Mouse (Mus musculus) 3134 (cell line): ENCODE measurements around the gene Fndc3b.

Experiments used
- DNase-seq: peaks from one replicate; pipeline ENCODE4 v3.0.0-alpha.2; 2011; ENCODE audit warnings: low spot score; ENCODE audit not compliant: insufficient read length; ENCODE audit errors: extremely low read depth

Gene Fndc3b

DNA sequence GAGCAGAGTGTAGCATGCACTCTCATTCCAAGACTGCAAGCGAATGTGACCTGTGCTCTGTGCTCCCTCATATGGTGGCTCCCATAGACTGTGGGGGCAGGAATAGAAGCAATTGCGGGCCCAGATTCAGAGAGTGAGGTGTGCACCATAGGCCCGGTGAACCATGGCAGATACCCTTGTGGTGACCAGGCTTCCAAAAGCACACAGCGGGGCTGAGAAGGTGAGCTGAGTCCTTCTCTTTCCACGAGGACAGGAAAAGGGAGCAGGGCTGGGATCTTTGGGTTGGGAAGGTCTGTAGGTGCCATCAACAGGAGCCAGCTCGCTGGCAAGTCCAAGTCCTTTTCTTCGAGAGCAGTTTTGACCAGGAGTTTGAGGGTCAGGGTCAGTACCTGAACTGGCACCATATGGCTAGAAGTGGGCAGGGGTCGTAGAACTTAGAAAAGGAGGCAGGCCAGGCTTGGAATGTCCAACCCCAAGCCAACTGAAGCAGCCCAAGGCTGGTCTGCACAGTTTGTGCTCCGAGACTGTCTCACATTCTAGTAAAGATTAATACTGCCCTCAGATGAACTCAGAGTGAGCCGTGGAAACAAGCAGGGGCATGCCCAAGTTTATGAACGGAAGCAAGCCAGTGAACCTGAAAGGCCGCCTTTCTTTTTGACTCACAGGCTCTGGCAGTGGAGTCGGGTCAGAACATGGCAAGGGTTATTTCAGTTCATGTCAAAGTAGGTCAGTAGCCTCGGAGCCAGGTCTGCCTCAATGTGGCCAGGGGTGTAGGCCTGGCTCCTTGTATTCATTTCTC is 237.1 kb downstream of the Fndc3b start:
- DNase-seq = no peak

DNA sequence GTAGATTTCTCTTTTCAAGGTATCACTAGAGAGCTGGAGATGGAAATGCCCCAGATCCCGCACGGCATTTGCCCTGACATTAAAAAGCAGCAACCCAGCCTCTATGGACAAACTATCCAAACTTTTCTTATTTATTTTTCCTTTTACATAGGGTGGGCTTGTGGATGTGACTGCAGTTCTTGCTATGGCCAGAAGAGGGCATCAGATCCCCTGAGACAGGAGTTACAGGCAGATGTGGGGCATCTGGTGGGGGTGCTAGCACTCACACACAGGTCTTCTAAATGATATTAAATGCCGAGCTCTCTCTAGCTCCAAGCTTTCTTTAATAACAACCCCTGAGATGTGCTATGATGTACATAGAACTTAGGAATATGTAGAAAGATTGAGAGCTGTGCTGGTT is 238.3 kb downstream of the Fndc3b start:
- no peak for DNase-seq

DNA sequence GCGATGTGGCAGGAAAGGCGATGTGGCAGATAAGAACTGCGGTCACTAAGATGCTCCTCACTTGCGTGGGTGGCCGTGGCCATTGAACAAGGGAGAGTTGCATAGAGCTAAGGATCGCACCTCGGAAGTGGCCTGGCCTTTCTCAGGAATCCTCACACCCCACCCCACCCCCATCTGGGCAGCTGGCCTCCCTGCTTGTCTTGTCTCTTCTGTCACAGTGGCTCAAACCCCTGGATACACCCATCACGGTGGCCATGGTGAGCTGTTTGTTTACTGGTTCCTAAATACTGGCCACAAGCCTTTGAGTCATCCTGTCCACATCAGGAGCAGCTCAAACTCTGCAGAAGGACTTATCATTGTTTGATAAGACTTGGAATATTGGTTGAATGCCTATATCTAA is 240.3 kb downstream of the Fndc3b start:
- DNase-seq = no peak

DNA sequence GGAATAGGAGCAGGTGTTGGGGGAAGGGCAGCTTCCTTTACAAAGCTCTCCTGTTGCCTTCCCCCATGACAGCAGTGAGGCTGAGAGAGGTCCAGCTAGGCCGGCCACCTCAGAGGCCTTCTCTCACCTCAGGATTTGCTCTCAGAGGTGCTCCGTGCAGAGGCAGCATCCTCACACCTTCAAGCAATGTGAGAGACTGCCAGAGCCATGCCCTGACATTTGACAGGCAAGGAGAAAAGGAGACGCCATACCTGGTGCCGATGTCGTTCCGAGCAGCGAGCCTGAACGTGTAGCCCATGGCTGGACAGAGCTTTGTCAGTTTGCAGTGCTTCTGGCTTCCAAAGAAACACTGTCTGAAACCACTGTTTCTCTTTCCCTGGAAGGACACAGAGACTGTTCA is 241.1 kb downstream of the Fndc3b start:
- DNase-seq = no peak

DNA sequence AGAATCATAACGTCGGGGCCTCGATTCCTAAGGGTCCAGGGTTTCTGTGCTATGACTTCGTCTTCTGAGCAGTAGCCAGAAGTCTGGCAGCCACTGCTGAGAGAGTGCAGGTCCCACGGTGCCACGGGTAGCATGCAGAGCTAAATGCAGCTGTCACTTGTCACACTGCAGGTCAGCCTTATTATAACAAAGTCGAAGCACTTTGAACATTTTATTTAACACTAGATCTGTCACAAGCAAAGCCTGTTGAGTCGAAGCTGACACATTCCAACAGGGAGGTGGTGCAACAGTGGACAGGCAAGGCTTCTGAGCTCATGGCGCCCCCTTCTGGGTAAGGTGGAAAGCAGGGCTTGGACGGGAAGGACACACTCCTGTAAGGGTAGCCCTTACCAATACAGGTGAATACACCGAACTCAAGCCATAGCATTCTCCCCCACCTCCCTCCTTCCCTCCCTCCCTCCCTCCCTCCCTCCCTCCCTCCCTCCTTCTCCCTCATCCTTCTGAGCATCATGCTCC is 243.5 kb downstream of the Fndc3b start:
- DNase-seq = no peak

DNA sequence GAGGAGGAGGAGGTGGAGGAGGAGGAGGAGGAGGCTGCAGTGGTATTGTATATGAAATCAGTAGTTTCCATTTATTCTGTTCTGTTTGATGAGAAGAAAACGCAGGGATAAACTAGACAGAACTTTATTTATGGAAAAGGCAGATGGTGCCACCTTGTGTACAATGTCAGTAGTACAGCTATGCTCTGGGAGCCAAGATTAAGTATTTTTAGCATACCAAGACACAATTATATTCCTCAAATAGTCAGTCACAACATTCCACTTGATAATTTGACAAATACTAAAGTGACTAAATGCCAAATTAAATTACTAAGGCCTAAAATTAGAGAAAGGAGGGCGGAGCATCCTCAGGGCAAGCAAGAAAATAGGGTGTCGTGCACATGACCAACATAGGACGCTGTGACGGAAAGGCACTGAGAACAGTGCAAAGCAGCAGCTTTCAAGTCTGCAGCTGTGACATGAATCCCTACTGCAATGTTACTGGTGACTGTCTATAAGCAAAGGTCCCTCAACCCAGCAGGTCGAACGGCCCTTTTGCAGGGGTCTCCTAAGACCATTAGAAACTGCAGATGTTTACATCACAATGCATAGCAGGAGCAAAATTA is 244.7 kb downstream of the Fndc3b start:
- no peak for DNase-seq

DNA sequence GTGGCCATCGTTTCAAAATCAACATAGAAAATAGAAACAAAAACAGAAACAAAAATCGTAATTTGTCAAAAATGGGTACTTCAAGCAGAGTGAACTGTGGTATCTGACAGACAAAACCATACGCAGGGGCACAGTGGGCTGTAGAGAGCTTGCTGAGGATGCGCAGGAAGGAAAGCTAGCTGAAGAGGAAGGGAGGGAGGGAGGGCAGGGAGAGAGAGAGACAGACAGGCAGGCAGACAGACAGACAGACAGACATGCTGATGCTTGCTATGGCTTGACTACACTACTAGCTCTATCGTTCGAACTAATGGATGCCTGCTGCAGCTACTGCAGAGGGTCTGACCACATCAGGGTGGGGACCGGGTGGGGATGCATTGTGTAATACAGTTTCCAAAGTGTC is 247.7 kb downstream of the Fndc3b start:
- no peak for DNase-seq

DNA sequence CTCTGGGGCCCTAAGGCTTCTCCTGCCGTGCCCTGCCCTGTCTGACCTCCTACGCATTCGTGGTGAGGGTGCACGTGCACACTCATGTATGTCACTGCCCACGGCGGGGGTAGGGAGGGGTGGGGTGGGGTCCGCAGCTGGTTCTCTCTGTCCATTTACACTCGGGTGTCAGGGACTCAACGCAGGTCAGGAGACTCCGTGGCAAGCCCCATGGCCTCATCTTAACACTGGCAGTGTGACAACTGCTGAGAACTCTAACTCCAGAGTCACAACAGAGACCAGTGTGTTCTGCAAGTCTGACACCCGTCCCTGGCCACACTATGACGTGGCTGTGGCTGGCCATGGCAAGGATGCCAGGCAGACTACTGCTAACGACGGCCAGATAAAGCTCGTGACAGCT is 248.2 kb downstream of the Fndc3b start:
- no peak for DNase-seq

DNA sequence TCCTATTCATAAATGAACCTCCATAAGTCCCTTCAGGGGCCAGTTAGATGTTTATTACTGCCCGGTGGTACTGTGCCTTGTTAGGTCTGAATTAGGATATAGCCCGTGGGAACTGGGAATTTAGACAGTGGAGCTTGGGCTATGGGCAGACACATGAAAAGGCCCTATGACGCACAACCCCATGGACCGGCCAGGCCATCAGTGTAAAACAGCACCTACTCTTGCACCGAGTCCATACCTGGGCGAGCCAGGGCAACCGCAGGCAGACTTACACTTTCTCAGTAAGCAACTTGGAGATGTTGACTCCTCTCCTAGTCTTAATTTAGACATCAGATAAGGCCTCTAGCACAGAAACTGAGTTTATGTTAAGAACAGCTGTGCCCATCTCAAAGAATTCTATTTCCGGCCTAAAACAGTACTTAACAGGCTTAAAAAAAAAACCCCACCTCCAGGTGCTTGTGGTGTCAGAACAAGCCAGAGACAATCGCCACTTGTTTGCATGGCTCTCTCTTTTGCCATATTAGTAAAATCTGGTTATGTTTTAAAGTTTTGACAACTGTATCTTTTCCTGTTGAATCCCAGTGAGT is 248.7 kb downstream of the Fndc3b start:
- DNase-seq = no peak

DNA sequence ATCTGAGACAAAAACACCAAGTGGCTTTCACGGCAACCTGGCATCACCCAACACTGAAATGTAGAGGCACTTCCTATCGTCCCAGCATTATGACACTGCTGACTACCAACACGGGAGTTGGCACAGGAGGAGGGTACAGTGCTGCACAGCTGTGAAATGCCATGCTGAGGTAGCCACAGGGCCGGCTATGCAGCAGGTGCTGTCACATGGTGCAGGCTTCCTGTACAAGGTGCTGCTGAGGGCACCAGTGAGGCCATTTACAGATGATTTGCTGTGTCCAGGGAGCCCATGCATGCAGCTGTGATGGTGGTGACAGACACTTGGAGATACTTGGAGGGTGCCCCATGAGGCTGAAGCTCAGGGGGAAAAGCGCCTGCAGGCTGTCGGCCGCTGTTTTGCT is 249.2 kb downstream of the Fndc3b start:
- DNase-seq = no peak

DNA sequence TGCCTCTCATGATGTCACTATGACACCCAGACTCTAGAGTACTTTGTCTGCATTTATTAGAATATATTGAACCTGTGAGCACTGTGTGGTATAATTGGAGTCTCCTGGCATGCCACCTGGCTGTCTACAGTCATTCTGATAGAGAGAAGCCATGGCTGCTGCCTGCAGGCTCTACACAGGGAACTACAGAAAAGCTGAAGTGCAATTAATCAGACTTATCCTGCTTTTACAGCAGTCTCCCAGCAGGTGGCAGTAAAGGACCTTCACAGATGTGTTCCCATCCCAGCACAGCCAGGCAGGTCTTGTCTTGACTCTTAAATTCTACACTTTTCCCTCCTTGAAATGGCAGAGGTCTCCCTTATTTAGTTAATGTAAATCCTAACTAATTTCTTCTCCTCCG is 250.1 kb downstream of the Fndc3b start:
- DNase-seq = no peak

DNA sequence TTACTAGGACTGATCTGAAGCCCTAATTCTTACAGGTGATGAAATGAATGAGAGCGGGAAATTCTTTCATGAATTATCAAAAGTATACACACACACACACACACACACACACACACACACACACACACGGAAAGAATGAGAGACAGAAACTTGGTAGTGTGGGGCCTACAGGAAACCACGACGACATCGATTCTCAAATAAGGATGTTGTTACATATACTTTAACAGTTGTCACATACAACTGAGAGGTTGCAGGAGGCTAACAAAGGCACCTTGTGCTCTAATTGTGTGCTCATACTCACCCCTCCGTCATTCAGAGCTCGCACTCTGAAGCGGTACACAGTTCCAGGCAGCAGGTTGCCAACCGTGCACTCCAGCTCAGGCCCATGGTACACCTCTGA is 252.7 kb downstream of the Fndc3b start:
- DNase-seq = no peak

DNA sequence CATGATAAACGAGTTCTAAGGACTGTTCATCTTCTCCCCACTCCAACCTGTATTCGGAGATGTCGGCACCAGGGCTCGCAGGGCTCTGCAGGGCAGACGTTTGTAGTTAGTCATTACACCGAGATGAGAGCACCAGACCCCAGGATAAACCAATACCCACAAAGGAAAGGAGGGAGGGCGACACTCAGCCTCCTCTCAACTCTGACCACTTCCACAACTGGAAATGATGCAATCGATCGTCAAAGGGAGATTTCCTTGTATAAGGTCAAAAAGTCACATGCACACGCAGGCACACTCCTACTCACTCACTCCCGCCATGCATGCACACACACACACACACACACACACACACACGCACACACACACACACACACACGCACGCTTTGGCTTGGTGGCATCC is 254.6 kb downstream of the Fndc3b start:
- no peak for DNase-seq

DNA sequence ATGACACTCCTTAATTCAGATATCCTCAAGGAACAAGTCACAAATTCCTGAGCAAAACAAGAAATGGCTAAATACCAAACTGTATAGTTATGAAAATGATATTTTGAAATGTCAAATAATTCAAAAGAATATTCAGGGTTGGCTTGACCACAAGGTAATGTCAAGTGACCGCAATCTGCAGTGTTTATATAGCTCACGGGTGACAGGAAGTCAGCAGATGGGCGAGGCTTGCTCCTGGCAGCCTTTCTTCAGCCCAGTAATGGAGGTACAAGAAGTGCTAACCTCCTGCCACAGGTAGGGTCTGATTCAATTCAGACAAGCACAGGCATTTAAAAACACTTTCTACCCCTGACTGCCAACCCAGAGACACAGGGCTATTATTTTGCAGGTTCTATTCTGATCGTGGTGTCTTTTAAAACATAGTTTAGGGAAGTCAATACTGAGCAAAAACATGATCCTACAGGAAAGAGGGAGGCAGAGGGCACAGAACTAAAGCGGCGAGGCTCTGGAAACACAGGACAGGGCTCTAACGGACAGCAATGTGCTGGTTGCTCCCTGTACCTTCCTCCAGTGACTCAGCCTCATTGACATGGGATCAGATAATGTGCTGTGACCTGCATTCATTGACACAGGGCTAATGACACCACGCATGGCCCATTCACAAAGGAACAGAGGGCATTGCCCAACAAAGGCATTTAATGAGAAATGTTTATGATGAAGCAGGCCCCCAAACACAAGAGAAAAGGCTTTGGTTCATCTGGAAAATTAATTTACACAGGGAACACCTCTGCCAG is 256.5 kb downstream of the Fndc3b start:
- no peak for DNase-seq

DNA sequence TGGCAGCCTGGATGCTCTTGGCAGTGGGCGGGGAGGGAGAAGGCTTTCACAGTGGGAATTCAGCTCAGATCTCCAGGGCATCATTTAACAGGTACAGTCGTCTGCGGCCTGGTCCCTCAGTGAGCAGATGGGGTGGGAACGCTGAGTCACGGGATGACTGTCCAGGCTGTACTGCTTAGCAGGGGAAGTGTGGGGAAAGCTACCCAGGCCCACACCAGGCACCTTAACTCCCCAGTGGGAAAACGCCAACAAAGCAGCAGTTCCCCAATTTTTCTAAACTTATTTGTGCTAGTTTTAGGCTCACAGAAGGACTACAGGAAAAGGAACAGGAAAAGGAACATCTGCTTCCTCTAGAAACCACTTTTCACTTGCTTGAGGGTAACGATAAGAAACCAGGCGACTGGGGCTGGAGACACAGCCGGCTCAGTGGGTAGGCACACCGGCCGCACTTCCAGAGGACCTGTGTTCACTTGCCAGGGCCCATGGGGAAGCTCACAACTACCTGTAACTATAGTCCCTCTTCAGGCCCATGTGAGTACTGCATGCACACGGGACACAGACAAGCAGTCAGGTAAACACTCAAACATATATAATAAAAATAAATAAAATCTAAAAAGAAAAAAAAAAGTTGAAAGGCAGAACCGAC is 257.5 kb downstream of the Fndc3b start:
- DNase-seq = no peak

DNA sequence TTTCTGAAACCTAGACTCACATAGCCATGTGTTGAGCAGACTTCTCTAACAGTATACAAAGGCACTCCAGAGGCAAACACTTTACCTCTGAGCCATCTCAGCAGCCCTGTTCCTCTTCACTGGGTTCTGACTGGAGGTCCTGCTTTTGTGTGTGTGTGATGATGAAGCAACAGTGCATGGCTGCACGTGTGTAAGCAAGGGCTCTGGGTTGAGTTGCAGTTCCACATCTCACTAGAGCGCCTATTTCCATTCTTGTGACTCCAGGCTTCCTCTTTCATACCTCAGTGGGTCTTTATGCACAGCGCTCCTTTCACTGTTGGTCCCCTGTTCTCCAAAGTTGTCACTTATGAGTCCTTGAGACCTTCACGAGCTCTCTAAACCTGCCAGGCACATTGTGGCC is 261.7 kb downstream of the Fndc3b start:
- DNase-seq = no peak

DNA sequence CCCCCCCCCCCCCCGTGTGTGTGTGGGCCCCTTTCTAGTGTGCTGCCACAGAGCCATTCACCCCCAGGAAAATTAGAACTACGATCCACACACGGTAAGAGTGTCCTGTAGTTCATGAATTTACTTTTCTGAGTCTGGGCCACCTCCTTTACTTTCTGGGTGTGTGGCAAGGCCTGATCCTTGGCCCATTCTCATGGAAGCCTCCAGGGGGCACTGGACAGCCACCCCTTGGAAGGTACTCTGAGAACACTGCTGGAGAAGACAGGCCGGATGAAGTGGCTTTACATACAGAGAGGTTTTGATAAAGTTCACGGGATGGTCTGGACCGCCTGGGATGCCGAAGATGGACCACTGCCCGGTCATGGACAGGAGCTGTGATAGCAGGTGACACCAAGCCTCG is 262.7 kb downstream of the Fndc3b start:
- DNase-seq = no peak

DNA sequence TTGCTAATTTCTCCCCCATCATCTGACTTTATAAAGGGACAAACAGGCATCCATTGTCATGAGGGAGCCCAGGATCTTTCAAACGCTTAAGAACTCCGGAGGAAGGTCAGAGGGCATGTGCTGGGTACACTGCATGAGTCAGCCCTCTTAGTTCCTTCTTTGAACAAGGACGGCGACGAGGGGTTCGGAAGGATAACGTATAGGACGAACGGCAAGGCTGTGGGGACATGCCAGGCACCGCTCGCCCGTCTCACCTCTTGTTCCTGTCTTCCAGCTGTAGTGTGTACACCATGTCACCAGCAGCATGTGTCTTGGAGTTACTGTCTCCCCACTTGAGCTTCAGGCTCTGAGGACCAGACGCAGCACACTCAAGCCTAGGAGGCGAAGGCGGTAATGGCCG is 271.4 kb downstream of the Fndc3b start:
- DNase-seq = no peak

DNA sequence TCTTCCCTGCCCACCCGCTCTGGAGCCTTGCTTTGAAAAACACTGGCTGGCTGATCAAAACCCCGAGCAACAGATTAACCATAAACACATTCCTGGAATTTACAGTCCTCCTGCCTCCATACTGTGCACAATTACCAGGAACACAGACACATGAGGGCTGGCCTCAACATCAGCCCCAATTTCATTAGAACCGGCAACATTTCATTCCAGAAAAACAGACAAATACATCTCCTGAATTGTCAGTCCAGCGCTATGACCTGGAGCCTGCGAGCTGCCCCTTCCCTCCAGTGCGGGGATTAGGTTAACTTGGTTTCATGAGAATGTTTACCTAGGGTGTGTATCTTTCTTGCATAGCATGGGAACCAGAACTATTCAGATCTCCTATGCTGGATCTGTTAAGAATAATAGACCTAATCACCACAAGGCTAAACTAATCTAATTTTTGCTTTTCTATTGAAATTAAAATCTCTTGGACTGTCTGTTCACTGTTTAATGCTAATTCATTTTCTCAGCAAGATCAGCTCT is 275.9 kb downstream of the Fndc3b start:
- no peak for DNase-seq

DNA sequence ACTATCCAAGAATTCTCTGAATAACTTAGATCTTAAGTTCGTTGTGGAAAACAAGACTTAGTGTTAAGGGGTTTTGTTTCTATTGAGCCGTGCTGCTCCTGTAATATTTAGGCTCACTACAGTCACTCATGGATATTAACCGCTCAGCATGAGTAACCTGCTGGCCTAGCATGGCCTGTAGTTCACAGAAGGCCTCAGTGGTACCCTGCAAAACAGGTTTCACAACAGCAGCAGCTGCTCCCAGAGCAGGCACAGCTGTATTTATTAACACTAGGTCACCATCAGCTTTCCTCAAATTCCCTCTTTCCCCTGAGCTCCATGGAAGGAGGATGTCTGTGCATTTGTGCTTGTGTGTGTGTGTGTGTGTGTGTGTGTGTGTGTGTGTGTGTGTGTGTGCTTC is 278.1 kb downstream of the Fndc3b start:
- no peak for DNase-seq
